Mouse (Mus musculus): ENCODE measurements around the gene Msrb2. TPM values are rescaled to one million over a fixed set of nuclear protein-coding genes. Genes with fewer than 3 reads are reported as not detected.

Gene Msrb2
- total RNA-seq (2023; ENCODE audit: inconsistent age): 3.9 to 4.2 TPM (median 4.0 TPM) in 4 replicates

GRCm38 (mm10) chr2:19371390-19372158 lies at the start of gene Msrb2:
Msrb2 (plus strand) TSS chr2:19371440.

Other genes with a start within 250 kb of the Msrb2 start
- gene Armc3, start 172.1 kb upstream of the Msrb2 start, total RNA-seq (2023; ENCODE audit: inconsistent age): 2.0 to 3.4 TPM (median 2.3 TPM) in 4 replicates
- gene Ptf1a, start 74.2 kb downstream of the Msrb2 start, total RNA-seq (2023; ENCODE audit: inconsistent age): not detected in 4 replicates
- gene 4921504E06Rik, start 182.5 kb downstream of the Msrb2 start, total RNA-seq (2023; ENCODE audit: inconsistent age): not detected in 4 replicates